Mouse (Mus musculus): ENCODE measurements at regions not wholly inside any gene's neighbourhood (a gene's known extent, or its start where the extent isn't known, plus 50 kb on each side); places are given as distances from the start of the nearest gene placed in this dataset.
"Not testable (repeated sequence)": the region's sequence is repeated elsewhere in the genome, so short reads cannot be mapped to it uniquely, and the experiment has no call there.

- intact Hi-C loops (cut with DNase I): no loop called here
- no peak for DNase-seq
These were observed 344.0 kb downstream of the Trib2 start for GRCm38 (mm10) chr12:15472741-15473140.

GRCm38 (mm10) chr12:15459429-15459828 lies 357.3 kb downstream of the Trib2 start:
- intact Hi-C loops (cut with DNase I): no loop called here
- DNase-seq: no peak

GRCm38 (mm10) chr12:15456369-15456768 lies 360.4 kb downstream of the Trib2 start:
- DNase-seq; intact Hi-C loops (cut with DNase I): not testable (repeated sequence)

- no peak for DNase-seq
- intact Hi-C loops (cut with DNase I): no loop called here
These were observed 361.0 kb downstream of the Trib2 start for GRCm38 (mm10) chr12:15455744-15456143.

- intact Hi-C loops (cut with DNase I): no loop called here
- DNase-seq: no peak
These were observed 367.2 kb downstream of the Trib2 start for GRCm38 (mm10) chr12:15449484-15449883.

GRCm38 (mm10) chr12:15416180-15416766 lies 400.4 kb downstream of the Trib2 start:
- no peak for DNase-seq
- intact Hi-C loops (cut with DNase I): no loop called here

GRCm38 (mm10) chr12:15410419-15410818 lies 406.3 kb downstream of the Trib2 start:
- intact Hi-C loops (cut with DNase I): no loop called here
- DNase-seq: no peak

GRCm38 (mm10) chr12:15407577-15407976 lies 409.1 kb downstream of the Trib2 start:
- intact Hi-C loops (cut with DNase I); DNase-seq: not testable (repeated sequence)

GRCm38 (mm10) chr12:15392641-15393040 lies 424.1 kb downstream of the Trib2 start:
- intact Hi-C loops (cut with DNase I): no loop called here
- no peak for DNase-seq

GRCm38 (mm10) chr12:15388574-15388973 lies 428.1 kb downstream of the Trib2 start:
- no peak for DNase-seq
- intact Hi-C loops (cut with DNase I): no loop called here

GRCm38 (mm10) chr12:15357808-15358207 lies 458.9 kb downstream of the Trib2 start:
- intact Hi-C loops (cut with DNase I): no loop called here
- DNase-seq: no peak

- intact Hi-C loops (cut with DNase I): no loop called here
- no peak for DNase-seq
These were observed 495.8 kb downstream of the Trib2 start for GRCm38 (mm10) chr12:15320697-15321449.

GRCm38 (mm10) chr12:15319647-15320046 lies 497.1 kb downstream of the Trib2 start:
- intact Hi-C loops (cut with DNase I): no loop called here
- DNase-seq: no peak

- DNase-seq: no peak
- intact Hi-C loops (cut with DNase I): no loop called here
These were observed 521.8 kb downstream of the Trib2 start for GRCm38 (mm10) chr12:15294898-15295297.

- DNase-seq: no peak
- intact Hi-C loops (cut with DNase I): no loop called here
These were observed 554.6 kb downstream of the Trib2 start for GRCm38 (mm10) chr12:15262165-15262564.

GRCm38 (mm10) chr12:15261604-15262003 lies 555.1 kb downstream of the Trib2 start:
- intact Hi-C loops (cut with DNase I): no loop called here
- no peak for DNase-seq

- intact Hi-C loops (cut with DNase I): no loop called here
These were observed 555.8 kb downstream of the Trib2 start for GRCm38 (mm10) chr12:15260907-15261415.

GRCm38 (mm10) chr12:15244966-15245365 lies 571.8 kb downstream of the Trib2 start:
- DNase-seq: no peak
- intact Hi-C loops (cut with DNase I): no loop called here

More at GRCm38 (mm10) chr12:15260907-15261415, 555.8 kb downstream of the Trib2 start:
- no peak for DNase-seq

GRCm38 (mm10) chr12:15222497-15223170 lies 594.1 kb downstream of the Trib2 start:
- DNase-seq: no peak
- intact Hi-C loops (cut with DNase I): no loop called here

- no peak for DNase-seq
- intact Hi-C loops (cut with DNase I): no loop called here
These were observed 598.2 kb downstream of the Trib2 start for GRCm38 (mm10) chr12:15218504-15218903.

GRCm38 (mm10) chr12:15216180-15216579 lies 600.5 kb downstream of the Trib2 start:
- intact Hi-C loops (cut with DNase I): no loop called here

More at GRCm38 (mm10) chr12:15216180-15216579, 600.5 kb downstream of the Trib2 start:
- no peak for DNase-seq

Measured in heart, postnatal 36 days (tissue).